Mouse (Mus musculus) limb, embryonic 13.5 days (tissue): ENCODE measurements around the gene Chtop. TPM values are rescaled to one million over a fixed set of nuclear protein-coding genes. Genes with fewer than 3 reads are reported as not detected.

Source experiments
- ATAC-seq: fragments of 200-750 bp; cut with Nextera tagmentation; 2 replicates; pipeline ENCODE4 v1.8.0; 2017; ENCODE audit warnings: low read depth, moderate number of reproducible peaks, moderate TSS enrichment; ENCODE audit not compliant: low FRiP score
- H3K27ac ChIP-seq: fragments of 300-500 bp; sonication (generic); 2 replicates; pipeline ENCODE4 v1.5.1; 2015; ENCODE audit warnings: inconsistent platforms, mild to moderate bottlenecking, moderate library complexity
- H3K27me3 ChIP-seq: fragments of 300-500 bp; sonication (generic); 2 replicates; pipeline ENCODE4 v1.6.1; 2015; ENCODE audit warnings: mild to moderate bottlenecking, inconsistent platforms
- H3K36me3 ChIP-seq: fragments of 300-500 bp; sonication (generic); 2 replicates; pipeline ENCODE4 v1.6.1; 2015; ENCODE audit warnings: inconsistent platforms, mild to moderate bottlenecking, moderate library complexity
- H3K4me1 ChIP-seq: fragments of 300-500 bp; sonication (generic); 2 replicates; pipeline ENCODE4 v1.6.1; 2015; ENCODE audit warnings: inconsistent platforms
- H3K4me2 ChIP-seq: fragments of 300-500 bp; sonication (generic); replicated peaks from 2 replicates; pipeline ENCODE4 v1.6.1; 2015; ENCODE audit warnings: inconsistent platforms, mild to moderate bottlenecking, moderate library complexity
- H3K4me3 ChIP-seq: fragments of 300-500 bp; sonication (generic); 2 replicates; pipeline ENCODE4 v1.5.1; 2015; ENCODE audit warnings: moderate library complexity, mild to moderate bottlenecking, inconsistent platforms
- H3K9ac ChIP-seq: fragments of 300-500 bp; sonication (generic); 2 replicates; pipeline ENCODE4 v1.6.1; 2015; ENCODE audit warnings: mild to moderate bottlenecking, inconsistent platforms
- H3K9me3 ChIP-seq: fragments of 300-500 bp; sonication (generic); 2 replicates; pipeline ENCODE4 v1.6.1; 2016; ENCODE audit warnings: inconsistent platforms
- WGBS: fragments of 180-500 bp; shearing (Covaris S2); methylation state at CpG from one replicate; pipeline ENCODE4 v1.1.7; 2015; 5-methylcytosine and 5-hydroxymethylcytosine counted together
- polyA plus RNA-seq: library from polyadenylated mRNA; unstranded; fragments of >200 nt; fragmentation: Nextera tagmentation; extraction: Ambion mirVana; gene quantifications from 2 replicates; pipeline ENCODE4 v1.2.1, GENCODE M21; 2015

The Chtop gene
- polyA plus RNA-seq, 1 experiment from 2014 or later, result 187 TPM

DNA sequence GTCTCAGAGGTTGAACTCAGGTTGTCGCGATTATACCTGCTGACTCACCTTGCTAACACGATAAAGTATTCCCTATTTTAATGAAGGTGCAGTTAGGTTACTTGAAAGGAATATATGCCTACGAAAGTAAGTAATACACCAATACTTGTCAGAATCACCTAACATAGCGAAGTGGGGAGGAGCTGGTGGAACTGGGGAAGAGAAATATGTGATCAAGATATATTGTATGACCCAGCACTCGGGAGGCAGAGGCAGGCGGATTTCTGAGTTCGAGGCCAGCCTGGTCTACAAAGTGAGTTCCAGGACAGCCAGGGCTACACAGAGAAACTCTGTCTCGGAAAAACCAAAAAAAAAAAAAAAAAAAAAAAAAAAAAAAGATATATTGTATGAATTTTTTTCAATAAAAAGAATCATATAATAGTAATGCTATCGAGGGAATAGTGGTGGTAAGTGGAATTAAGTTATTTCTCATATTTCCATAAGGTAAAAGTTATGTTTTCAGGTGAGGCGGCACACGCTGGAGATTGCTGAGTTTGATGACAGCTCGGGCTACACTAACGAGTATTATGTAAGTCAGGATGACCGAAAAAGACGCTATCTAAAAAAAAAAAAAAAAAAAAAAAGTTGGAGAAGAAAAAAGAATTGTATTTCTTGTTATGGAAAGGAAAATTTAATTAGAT lies 34.0 kb downstream of the Chtop start:
- Histone ChIP-seq H3K9me3 (no peaks in the 10 kb centered on the region), H3K4me1 (peaks cover 8% of the 10 kb centered on the region), H3K27me3 (no peaks in the 10 kb centered on the region), H3K4me3 (peak overlapping the region; percentile 39), H3K4me2 (peak overlapping the region; percentile 41), H3K9ac (no peak overlapping the region), H3K27ac (no peak overlapping the region), H3K36me3 (peaks cover 27% of the 10 kb centered on the region)
- WGBS, result 44% methylated on average over 16 of the region's 16 CpGs
- ATAC-seq, result peak; percentile 17

DNA sequence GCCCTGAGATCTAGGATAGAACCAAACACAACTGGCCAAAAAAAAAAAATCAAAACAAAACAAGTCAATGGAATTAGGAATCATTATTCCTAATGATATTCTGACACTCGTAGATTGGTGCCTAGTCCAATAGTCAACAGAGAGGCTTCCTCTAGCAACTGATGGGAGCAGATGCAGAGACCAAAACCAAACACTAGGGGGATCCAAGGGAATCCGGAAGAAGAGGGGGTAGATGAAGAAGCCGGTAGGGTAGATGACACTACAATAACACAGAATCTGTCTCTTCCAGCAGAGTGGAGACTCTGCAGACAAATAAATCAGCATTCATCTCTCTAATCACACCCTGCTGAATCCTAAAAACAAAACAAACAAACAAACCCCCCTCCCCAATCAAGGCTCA lies 37.1 kb downstream of the Chtop start:
- peaks cover 6% of the 10 kb centered on the region for H3K4me1 ChIP-seq
- no peak overlapping the region for H3K27ac ChIP-seq
- WGBS, result 37% methylated on average over 3 of the region's 3 CpGs
- no peaks in the 10 kb centered on the region for H3K36me3 ChIP-seq
- no peak overlapping the region for H3K9ac ChIP-seq
- no peaks in the 10 kb centered on the region for H3K9me3 ChIP-seq
- no peak overlapping the region for H3K4me2 ChIP-seq
- H3K27me3 ChIP-seq, result 0 out of 2 replicates have a peak, but pooled peaks cover 6% of the 10 kb centered on the region
- ATAC-seq, result no peak
- H3K4me3 ChIP-seq, result no peak overlapping the region

DNA sequence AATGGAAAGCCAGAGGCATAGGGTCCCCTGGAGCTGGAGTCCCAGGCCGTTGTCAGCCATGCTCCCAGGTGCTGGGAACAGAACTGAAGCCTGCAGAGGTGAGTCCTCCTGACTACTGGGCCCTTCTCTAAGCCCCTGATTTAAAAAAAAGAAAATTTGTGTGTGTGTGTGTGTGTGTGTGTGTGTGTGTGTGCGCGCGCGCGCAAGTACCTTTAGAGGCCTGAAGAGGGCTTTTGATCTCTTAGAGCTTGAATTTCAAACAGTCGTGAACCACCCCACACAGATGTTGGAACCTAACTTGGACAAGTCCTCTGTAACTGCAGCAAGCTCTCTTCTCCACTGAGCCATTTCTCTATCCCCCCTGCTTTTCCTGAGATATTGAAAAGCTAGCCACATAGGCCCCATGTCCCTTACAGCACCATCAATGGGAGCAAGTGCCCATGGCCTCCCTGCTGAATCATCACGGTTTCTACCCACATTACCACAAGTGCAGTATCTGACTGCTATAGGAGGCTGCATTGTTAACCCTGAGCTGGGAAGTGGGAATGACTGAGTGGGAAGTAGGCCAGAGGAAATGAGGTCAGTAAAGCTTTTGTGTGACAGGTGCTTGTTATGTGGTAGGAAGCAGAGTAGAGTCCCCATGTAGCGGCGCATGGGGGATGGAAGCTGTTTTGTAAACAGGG lies 41.5 kb downstream of the Chtop start:
- no peak overlapping the region for H3K27ac ChIP-seq
- ATAC-seq, result no peak

DNA sequence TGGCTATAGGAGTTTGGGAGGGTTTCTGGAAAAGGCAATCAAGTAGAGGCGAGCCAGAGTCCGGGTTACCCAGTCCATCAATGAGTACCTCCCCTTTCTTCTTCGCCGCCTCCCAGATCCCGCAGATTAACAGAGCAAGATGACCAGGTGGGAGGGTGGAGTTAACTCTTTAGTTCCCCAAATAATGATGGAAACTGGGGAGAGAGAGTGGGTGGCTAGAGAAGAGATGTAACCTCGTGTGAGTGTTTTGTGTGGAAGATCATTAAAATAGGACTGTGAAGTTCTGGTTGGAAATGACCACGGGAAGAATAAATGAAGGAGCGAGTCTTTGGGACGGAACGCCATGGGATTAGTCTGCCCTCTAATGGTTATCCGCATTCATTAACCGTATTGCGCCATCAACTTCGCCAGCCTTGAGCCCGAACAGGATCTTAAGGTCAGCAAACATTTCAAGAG lies 43.0 kb downstream of the Chtop start:
- Histone ChIP-seq H3K9ac (peak overlapping the region; percentile 66), H3K4me1 (peaks cover 14% of the 10 kb centered on the region), H3K27me3 (peaks cover 59% of the 10 kb centered on the region), H3K36me3 (no peaks in the 10 kb centered on the region), H3K4me2 (peak overlapping the region; percentile 96), H3K27ac (no peak overlapping the region), H3K9me3 (no peaks in the 10 kb centered on the region), H3K4me3 (peak overlapping the region; percentile 54)
- WGBS, result 0% methylated on average over 15 of the region's 15 CpGs
- ATAC-seq, result peak; percentile 42

More for the DNA sequence above, 41.5 kb downstream of the Chtop start:
- no peaks in the 10 kb centered on the region for H3K36me3 ChIP-seq
- peaks cover 45% of the 10 kb centered on the region for H3K27me3 ChIP-seq
- H3K4me2 ChIP-seq, result no peak overlapping the region
- no peaks in the 10 kb centered on the region for H3K9me3 ChIP-seq
- WGBS, result 92% methylated on average over 10 of the region's 10 CpGs
- H3K9ac ChIP-seq, result no peak overlapping the region
- peaks cover 14% of the 10 kb centered on the region for H3K4me1 ChIP-seq
- no peak overlapping the region for H3K4me3 ChIP-seq

DNA sequence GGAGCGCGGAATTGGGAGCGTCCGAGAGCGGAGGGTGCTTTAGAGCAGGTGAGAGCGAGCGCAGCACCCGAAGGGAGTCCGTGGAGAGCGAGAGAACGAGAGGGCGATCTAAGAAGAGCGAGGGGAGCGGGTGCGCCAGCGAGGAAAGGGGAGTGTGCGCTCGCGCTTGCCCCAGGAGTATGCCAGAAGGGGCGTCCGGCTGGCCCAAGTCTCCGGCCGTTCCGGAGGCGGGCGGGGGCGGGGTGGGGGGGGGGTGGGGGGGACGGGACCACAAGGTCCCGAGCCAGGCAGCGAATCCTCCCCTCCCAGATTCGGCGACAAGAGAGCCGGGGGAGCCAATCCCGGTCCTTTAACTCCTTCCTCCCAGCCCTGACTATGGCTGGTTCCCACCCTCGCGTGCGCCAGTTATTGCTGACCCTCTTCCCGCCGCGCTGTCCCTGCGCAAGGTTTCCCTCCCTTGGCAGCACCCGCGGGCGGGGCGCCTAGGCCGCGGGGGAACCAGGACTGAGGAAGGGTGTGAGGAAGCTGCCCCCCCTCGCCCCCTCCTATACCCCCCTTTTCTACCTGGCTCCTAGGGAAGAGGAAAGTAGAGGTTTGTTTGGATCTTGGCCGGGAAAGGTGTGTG lies 43.5 kb downstream of the Chtop start, which contains the start of gene Npr1:
Gene Npr1, minus strand, starts transcription at position 181 of the 625 bp plus-strand sequence.
- peak within 1 kb of the TSS; percentile 66 for H3K9ac ChIP-seq
- H3K4me3 ChIP-seq, result peak within 1 kb of the TSS; percentile 54
- peak within 1 kb of the TSS; percentile 96 for H3K4me2 ChIP-seq
- no peaks in the 10 kb centered on the region for H3K36me3 ChIP-seq
- H3K27ac ChIP-seq, result no peak within 1 kb of the TSS
- H3K9me3 ChIP-seq, result no peaks in the 10 kb centered on the region
- peaks cover 14% of the 10 kb centered on the region for H3K4me1 ChIP-seq
- under 1% methylated on average over 32 of the region's 49 CpGs for WGBS
- ATAC-seq, result peak; percentile 49
- peaks cover 64% of the 10 kb centered on the region for H3K27me3 ChIP-seq

DNA sequence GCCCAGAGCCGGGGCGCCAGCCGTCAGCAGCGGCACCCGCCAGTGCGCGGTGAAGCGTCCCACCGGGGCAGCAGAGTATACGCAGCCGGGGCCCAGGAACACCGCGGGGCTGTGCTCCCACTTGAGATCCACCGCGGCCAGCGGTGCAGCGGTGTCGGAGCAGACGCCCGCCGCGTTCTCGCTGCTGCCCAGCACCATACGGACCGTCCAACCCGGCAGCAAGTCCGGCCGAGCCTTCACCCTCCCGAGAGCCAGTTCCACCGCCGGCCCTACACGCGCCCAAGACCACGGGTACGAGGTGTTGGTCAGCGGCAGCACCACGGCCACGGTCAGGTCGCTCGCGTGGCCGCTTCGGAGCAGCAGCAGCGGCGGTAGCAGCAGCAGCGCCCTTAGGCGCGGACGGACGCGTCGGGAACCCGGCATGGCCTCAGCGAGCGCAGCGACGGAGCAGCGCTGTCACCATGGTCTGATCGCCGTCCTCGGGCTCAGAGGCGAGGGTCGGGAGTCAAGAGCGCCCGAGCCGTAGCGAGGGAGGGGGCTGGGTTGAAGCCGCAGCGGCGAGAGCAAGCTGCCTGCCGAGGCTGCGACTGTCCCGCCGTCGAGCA lies 44.1 kb downstream of the Chtop start:
- Histone ChIP-seq H3K4me1 (peaks cover 14% of the 10 kb centered on the region), H3K9ac (peak overlapping the region; percentile 66), H3K27me3 (peaks cover 70% of the 10 kb centered on the region), H3K4me2 (peak overlapping the region; percentile 96), H3K9me3 (no peaks in the 10 kb centered on the region), H3K4me3 (peak overlapping the region; percentile 54), H3K36me3 (no peaks in the 10 kb centered on the region), H3K27ac (no peak overlapping the region)
- under 1% methylated on average over 75 of the region's 75 CpGs for WGBS
- ATAC-seq, result 0 out of 2 replicates have a peak, but pooled peaks have one; percentile 9

DNA sequence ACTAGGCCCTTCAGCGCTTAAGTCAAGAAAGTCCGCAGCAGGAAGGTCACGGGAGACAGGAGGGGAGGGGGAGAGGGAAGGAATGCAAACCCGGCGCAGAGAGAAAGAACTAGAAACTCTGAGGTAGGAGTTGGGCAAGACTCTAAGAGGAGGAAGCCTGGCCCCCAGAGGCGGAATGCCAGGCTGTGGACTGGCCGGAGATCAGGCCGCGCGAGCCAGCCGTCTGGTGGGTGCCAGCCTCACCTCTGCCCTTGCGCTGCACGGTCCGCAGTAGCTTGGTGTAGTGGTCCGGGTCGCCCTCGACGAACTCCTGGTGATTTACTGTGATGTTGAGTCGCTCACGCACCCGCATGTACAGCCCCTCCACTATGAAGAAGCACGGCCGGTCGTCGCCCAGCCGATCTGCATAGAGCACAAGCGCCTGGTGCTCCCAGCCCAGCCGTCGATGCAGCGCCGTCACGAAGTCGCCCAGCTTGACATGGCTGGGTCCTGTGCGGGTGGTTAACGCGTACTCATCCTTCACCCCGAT lies 44.7 kb downstream of the Chtop start:
- Histone ChIP-seq H3K4me2 (peak overlapping the region; percentile 96), H3K4me1 (peaks cover 14% of the 10 kb centered on the region), H3K9ac (peak overlapping the region; percentile 66; the same call in 1 of the 2 replicates), H3K27me3 (peaks cover 75% of the 10 kb centered on the region), H3K27ac (no peak overlapping the region), H3K9me3 (no peaks in the 10 kb centered on the region), H3K36me3 (no peaks in the 10 kb centered on the region), H3K4me3 (peak overlapping the region; percentile 54)
- ATAC-seq, result no peak
- 10% methylated on average over 37 of the region's 37 CpGs for WGBS

DNA sequence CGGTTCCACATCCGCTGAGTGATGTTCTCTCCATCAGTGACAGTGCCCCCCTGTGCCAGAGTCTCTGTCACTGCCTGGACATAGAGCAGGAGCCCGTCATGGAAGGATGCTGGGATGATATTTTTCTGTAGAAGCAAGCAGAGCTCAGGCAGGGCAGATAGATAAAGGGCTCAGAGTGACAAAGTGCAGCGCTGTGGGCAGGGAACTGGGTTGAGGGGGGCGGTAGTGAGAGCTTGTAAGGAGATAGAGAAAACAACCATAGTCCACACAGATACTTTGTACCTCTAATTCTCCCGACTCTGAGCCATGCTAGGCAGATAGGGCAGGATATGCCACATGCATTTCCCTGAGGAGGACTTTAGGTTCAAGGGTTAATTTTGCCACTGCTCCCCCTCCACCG lies 46.7 kb downstream of the Chtop start:
- H3K9me3 ChIP-seq, result no peaks in the 10 kb centered on the region
- H3K4me2 ChIP-seq, result no peak overlapping the region
- WGBS, result 38% methylated on average over 7 of the region's 7 CpGs

DNA sequence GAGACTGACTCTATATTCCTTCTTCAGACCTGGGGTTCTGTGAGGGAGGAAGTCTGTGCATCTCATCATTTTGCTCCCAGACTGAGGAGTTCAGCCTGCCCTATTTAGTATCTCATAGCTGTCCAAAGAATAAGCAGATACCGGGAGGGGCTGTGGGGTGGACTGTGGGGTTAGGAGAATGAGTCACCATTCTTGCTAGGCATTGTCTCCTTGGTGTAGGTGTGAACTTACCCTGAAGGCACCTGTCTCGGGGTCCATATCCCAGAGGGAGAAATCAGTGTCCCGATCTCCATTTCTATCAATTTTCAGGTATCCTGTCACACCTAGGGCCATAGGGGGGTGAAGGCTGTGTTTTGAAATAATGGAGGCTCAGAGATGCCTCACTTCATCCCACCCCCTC lies 47.4 kb downstream of the Chtop start:
- no peaks in the 10 kb centered on the region for H3K36me3 ChIP-seq

More for the DNA sequence above, 46.7 kb downstream of the Chtop start:
- Histone ChIP-seq H3K9ac (no peak overlapping the region), H3K36me3 (no peaks in the 10 kb centered on the region), H3K27me3 (peaks cover 71% of the 10 kb centered on the region), H3K4me3 (no peak overlapping the region), H3K27ac (no peak overlapping the region), H3K4me1 (peaks cover 14% of the 10 kb centered on the region)
- no peak for ATAC-seq

DNA sequence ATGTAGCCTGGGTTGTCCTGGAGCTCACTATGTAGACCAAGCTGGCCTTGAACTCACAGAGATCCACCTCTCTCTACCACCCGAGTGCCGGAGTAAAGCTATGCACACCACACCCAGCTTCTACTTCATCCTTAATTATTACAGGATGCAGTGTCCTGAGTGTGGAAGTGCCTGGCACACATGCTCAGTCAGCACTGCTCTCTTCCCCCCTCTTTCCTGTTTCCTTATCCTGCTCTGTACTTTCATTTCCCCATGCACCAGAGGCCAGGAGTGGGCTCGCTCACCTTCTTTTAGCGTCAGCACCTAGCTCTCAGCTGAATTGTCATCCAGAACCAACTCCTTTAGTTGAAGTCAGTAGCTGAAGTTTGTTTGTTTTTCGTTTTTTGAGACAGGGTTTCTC lies 49.0 kb downstream of the Chtop start:
- Histone ChIP-seq H3K9me3 (no peaks in the 10 kb centered on the region), H3K36me3 (no peaks in the 10 kb centered on the region), H3K4me3 (no peak overlapping the region), H3K4me1 (peaks cover 9% of the 10 kb centered on the region; the same call in 1 of the 2 replicates), H3K27ac (no peak overlapping the region), H3K9ac (no peak overlapping the region), H3K27me3 (peaks cover 57% of the 10 kb centered on the region), H3K4me2 (no peak overlapping the region)
- ATAC-seq, result no peak
- WGBS, result 74% methylated on average over 5 of the region's 5 CpGs

More for the DNA sequence above, 47.4 kb downstream of the Chtop start:
- no peak overlapping the region for H3K9ac ChIP-seq
- H3K9me3 ChIP-seq, result no peaks in the 10 kb centered on the region
- no peak overlapping the region for H3K4me2 ChIP-seq
- ATAC-seq, result no peak
- no peak overlapping the region for H3K27ac ChIP-seq
- no peak overlapping the region for H3K4me3 ChIP-seq
- WGBS, result 75% methylated on average over 3 of the region's 3 CpGs
- peaks cover 70% of the 10 kb centered on the region for H3K27me3 ChIP-seq
- peaks cover 14% of the 10 kb centered on the region for H3K4me1 ChIP-seq

DNA sequence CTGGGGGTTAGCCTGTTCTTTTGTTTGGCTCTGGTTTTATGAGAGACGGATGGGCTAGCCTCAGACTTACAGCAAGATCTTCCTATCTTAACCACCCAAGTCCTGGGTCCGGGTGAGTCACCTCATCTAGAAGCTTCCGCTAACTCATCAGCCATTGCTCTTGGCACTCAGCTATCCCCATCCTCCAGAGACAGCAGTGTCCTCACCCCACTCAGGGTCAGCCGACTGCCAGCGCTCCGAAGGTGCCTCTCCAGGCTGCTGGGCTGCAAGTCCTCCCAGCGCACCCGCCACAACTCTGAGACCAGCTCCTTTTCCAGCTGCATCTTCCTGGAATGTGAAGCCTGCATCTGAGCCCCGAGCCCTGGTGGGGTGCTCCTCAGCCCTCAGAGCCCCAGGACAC lies 49.6 kb downstream of the Chtop start:
- 74% methylated on average over 9 of the region's 9 CpGs for WGBS
- Histone ChIP-seq H3K27me3 (peaks cover 51% of the 10 kb centered on the region), H3K9ac (no peak overlapping the region), H3K4me2 (no peak overlapping the region), H3K9me3 (no peaks in the 10 kb centered on the region), H3K4me3 (no peak overlapping the region), H3K36me3 (no peaks in the 10 kb centered on the region), H3K27ac (no peak overlapping the region), H3K4me1 (peaks cover 3% of the 10 kb centered on the region; the same call in 1 of the 2 replicates)
- no peak for ATAC-seq
